Mouse (Mus musculus) C2C12 (cell line): ENCODE measurements around the gene Rbms3. TPM values are rescaled to one million over a fixed set of nuclear protein-coding genes. Genes with fewer than 3 reads are reported as not detected.

Source experiments
- H3K27me3 ChIP-seq: one replicate; pipeline ENCODE4 v1.6.1; 2011; ENCODE audit not compliant: control insufficient read depth, insufficient read depth, insufficient read length
- H3K36me3 ChIP-seq: one replicate; pipeline ENCODE4 v1.6.1; 2011; ENCODE audit not compliant: control insufficient read depth, insufficient read depth
- H3K4me3 ChIP-seq: one replicate; pipeline ENCODE4 v1.5.1; 2011; ENCODE audit warnings: mild to moderate bottlenecking, control low read depth; ENCODE audit not compliant: poor library complexity, insufficient read depth, severe bottlenecking
- H3K79me2 ChIP-seq: one replicate; pipeline ENCODE4 v1.6.1; 2011; ENCODE audit not compliant: control insufficient read depth, insufficient read depth
- H3K79me3 ChIP-seq: one replicate; pipeline ENCODE4 v1.6.1; 2011; ENCODE audit warnings: low read depth, control low read depth
- H3ac ChIP-seq: one replicate; pipeline ENCODE3; 2011; ENCODE audit warnings: low read depth; ENCODE audit not compliant: control insufficient read depth, insufficient read length
- CEBPB ChIP-seq: IDR thresholded peaks from one replicate; pipeline ENCODE4 v1.6.1; 2011; ENCODE audit warnings: low read depth, mild to moderate bottlenecking, control low read depth, moderate library complexity
- CTCF ChIP-seq: IDR thresholded peaks from one replicate; pipeline ENCODE4 v1.5.1; 2011; ENCODE audit not compliant: control insufficient read depth, insufficient read depth, insufficient read length
- FOSL1 ChIP-seq: IDR thresholded peaks from one replicate; pipeline ENCODE4 v1.8.0; 2011; ENCODE audit warnings: mild to moderate bottlenecking, low read length; ENCODE audit not compliant: poor library complexity, insufficient read depth, severe bottlenecking
- MAX ChIP-seq: IDR thresholded peaks from one replicate; pipeline ENCODE4 v1.6.1; 2011; ENCODE audit warnings: mild to moderate bottlenecking, control low read depth
- MYOD1 ChIP-seq: IDR thresholded peaks from one replicate; pipeline ENCODE4 v1.6.1; 2011; ENCODE audit warnings: low read depth; ENCODE audit not compliant: control insufficient read depth, insufficient read length
- MYOG ChIP-seq: IDR thresholded peaks from one replicate; pipeline ENCODE4 v1.6.1; 2011; ENCODE audit not compliant: control insufficient read depth, insufficient read length; ENCODE audit errors: extremely low read depth
- USF1 ChIP-seq: IDR thresholded peaks from one replicate; pipeline ENCODE4 v1.6.1; 2011; ENCODE audit warnings: low read depth, mild to moderate bottlenecking, control low read depth, moderate library complexity
- polyA plus RNA-seq: library from polyadenylated mRNA; unstranded; fragments of >200 nt; fragmentation: generic; extraction: Trizol; gene quantifications from one replicate; pipeline ENCODE4 v1.2.1, GENCODE M21; 2012; ENCODE audit warnings: missing spikeins

The Rbms3 gene
- polyA plus RNA-seq, 1 experiment: 2.7 TPM

DNA sequence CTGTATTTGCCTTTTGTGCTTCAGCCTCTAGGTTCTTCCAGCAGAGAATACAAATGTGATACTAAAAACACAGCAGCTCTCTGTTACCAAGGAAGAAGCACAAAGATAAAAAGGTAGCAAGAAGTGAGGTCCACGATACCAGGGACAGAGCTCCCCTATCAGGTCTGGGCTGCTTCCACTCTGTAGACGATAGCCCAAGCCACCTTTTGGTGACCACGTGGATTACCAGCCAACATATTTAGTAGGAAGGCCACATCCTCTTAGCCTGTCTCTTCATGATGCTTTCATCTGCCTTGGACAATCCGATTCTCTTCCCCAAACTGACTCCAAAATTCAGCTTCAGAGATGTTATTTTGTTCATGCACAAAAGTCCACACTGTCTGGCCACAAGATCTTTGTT is 601.1 kb downstream of the Rbms3 start:
- no peaks in the 10 kb centered on the region for H3K36me3 ChIP-seq
- no peak overlapping the region for H3K4me3 ChIP-seq
- no peaks in the 10 kb centered on the region for H3K79me2 ChIP-seq
- H3K79me3 ChIP-seq: no peaks in the 10 kb centered on the region
- no peak for TF ChIP-seq CEBPB
- no peak overlapping the region for H3ac ChIP-seq
- no peaks in the 10 kb centered on the region for H3K27me3 ChIP-seq

DNA sequence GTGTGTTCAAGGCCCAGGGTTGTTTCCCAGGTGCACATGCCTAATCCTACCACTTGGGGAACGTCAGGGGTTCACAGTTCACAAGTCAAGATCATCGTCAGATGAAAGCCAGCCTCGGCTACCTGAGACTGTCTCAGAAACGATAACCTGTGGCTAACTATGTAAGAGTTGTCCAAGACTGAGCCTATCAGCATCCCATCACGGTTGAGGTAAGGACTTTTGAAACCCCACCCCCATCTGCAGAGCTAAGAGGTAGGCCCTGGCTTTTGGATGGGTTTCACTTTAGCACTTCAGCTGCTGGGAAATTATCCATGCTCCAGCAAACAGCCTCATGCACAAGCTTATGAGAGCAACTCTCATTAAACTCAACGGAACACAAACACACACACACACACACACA is 607.6 kb downstream of the Rbms3 start:
- H3ac ChIP-seq: no peak overlapping the region
- TF ChIP-seq CEBPB: no peak
- no peak for TF ChIP-seq CTCF
- no peak for TF ChIP-seq MAX
- no peak for TF ChIP-seq FOSL1
- no peak for TF ChIP-seq MYOG
- no peak for TF ChIP-seq USF1
- TF ChIP-seq MYOD1: no peak
- no peaks in the 10 kb centered on the region for H3K27me3 ChIP-seq
- no peak overlapping the region for H3K4me3 ChIP-seq
- no peaks in the 10 kb centered on the region for H3K36me3 ChIP-seq
- no peaks in the 10 kb centered on the region for H3K79me2 ChIP-seq
- H3K79me3 ChIP-seq: no peaks in the 10 kb centered on the region

DNA sequence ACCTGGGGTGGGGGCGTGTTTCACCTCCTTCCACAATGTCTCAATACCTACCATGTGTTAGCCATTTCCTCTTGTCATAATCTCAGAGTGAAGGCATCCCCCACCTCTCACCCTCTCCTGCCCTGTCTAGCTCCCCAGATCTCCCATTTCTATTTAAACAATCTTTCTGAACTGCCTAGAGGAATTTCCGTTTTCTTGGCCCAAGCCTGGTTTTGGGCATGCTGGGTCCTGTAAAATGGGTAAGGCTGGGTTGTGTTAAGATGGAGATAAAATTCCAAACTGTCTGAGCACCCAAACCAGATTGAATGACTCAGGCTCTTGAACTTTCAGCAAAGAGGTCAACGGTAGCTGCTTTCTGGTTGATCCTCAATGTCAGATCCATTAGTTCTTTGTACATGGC is 608.2 kb downstream of the Rbms3 start:
- Histone ChIP-seq H3K79me3 (no peaks in the 10 kb centered on the region), H3ac (no peak overlapping the region), H3K27me3 (no peaks in the 10 kb centered on the region), H3K36me3 (no peaks in the 10 kb centered on the region), H3K4me3 (no peak overlapping the region), H3K79me2 (no peaks in the 10 kb centered on the region)
- no peak for TF ChIP-seq CTCF
- no peak for TF ChIP-seq MYOG
- no peak for TF ChIP-seq MAX
- no peak for TF ChIP-seq FOSL1
- no peak for TF ChIP-seq USF1
- no peak for TF ChIP-seq CEBPB
- no peak for TF ChIP-seq MYOD1

DNA sequence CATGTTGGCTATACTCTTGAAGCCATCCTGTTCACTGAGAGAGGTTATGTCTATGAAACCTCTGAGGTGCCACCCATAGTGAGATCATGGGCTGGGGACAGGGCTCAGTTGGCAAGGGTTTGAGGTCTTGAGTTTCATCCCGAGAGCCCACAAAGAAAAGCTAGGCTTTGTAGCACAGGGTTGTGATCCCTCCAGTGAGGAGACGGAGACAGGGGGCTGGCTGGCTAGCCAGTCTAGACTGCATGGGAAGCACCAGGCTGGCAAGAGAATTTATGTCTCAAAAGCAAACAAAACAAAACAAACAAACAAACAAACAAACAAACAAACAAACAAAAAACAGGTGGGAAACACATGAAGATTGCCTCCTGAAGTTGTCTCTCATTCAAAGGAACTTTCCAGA is 609.5 kb downstream of the Rbms3 start:
- Histone ChIP-seq H3K79me3 (no peaks in the 10 kb centered on the region), H3K36me3 (no peaks in the 10 kb centered on the region), H3ac (no peak overlapping the region), H3K27me3 (no peaks in the 10 kb centered on the region), H3K79me2 (no peaks in the 10 kb centered on the region), H3K4me3 (no peak overlapping the region)
- TF ChIP-seq MYOD1 (no peak), FOSL1 (no peak), MAX (no peak), USF1 (no peak), CTCF (no peak), MYOG (no peak), CEBPB (no peak)

DNA sequence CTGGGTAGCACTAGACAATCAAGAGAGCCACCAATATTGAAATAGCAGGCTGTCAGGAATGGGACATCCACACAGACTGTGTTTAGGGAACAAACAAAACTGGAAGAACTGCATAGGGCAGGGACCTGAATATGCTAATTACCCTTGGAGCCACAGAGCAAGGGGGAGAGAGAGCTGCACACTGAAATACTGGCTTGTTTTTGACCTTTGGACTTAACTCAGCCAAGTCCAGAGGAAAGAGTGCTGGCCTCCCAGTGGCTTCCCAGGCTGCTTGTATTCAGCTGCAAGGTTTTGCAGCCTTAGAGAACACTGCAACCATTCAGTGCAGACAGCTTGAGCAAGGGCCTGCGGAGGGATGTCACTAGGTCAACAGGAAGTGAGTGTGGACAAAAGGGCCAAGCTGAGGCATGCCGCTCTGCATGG is 611.0 kb downstream of the Rbms3 start:
- Histone ChIP-seq H3K79me3 (no peaks in the 10 kb centered on the region), H3K36me3 (no peaks in the 10 kb centered on the region), H3ac (no peak overlapping the region), H3K4me3 (no peak overlapping the region), H3K79me2 (no peaks in the 10 kb centered on the region), H3K27me3 (no peaks in the 10 kb centered on the region)
- TF ChIP-seq CEBPB (no peak), MYOD1 (no peak)

DNA sequence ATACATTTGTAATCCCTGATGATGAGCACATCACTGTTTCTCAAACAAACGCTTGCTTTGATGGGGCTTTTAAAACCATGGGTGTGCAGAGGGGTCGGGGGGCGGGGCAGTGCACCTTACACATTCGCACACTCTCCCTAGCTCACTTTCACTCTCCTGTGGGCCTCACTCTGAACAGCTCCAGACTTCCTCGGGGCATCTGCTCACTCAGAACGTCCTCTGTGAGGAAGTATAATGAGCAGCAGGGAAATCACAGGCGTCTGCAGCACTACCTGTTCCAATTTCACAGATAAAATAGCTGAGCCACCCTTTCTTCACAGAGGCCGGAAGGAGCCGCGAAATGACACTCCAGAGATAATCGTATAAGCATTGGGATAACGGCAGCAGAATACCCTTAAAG is 611.4 kb downstream of the Rbms3 start:
- Histone ChIP-seq H3K27me3 (no peaks in the 10 kb centered on the region), H3K4me3 (no peak overlapping the region), H3ac (no peak overlapping the region), H3K79me3 (no peaks in the 10 kb centered on the region), H3K36me3 (no peaks in the 10 kb centered on the region), H3K79me2 (no peaks in the 10 kb centered on the region)
- TF ChIP-seq USF1 (no peak), MYOG (no peak), CEBPB (no peak), FOSL1 (no peak), MYOD1 (no peak), CTCF (no peak), MAX (no peak)
